Mouse (Mus musculus): ENCODE measurements at regions not wholly inside any gene's neighbourhood (a gene's known extent, or its start where the extent isn't known, plus 50 kb on each side); places are given as distances from the start of the nearest gene placed in this dataset.

- no peak overlapping the region for H3K4me3 ChIP-seq (ENCODE audit: low read depth, low read length)
- H3K4me1 ChIP-seq (replicated peaks; ENCODE audit: control insufficient read depth, insufficient read depth, low read length), result no peaks in the 10 kb centered on the region
- no peak overlapping the region for H3K27ac ChIP-seq (ENCODE audit: low read depth, low read length)
- WGBS, result 38% methylated on average over 10 of the region's 10 CpGs
- no peak overlapping the region for H3K4me2 ChIP-seq (replicated peaks; ENCODE audit: low read depth, low read length)
- DNase-seq (ENCODE audit: low spot score), result peak; percentile 89
- no peak overlapping the region for H3K9ac ChIP-seq (ENCODE audit: low read depth, low read length)
- H3K27me3 ChIP-seq (ENCODE audit: control insufficient read depth, insufficient read depth, low read length), result no peaks in the 10 kb centered on the region
- H3K36me3 ChIP-seq (ENCODE audit: control insufficient read depth, insufficient read depth, low read length), result no peaks in the 10 kb centered on the region
- peak; percentile 38; the same call in 1 of the 2 replicates for ATAC-seq (ENCODE audit: low FRiP score)
- H3K9me3 ChIP-seq (ENCODE audit: control insufficient read depth, low read length), result no peaks in the 10 kb centered on the region
These were observed 291.6 kb upstream of the Rnf219 start for GRCm38 (mm10) chr14:104813977-104814584.

DNA sequence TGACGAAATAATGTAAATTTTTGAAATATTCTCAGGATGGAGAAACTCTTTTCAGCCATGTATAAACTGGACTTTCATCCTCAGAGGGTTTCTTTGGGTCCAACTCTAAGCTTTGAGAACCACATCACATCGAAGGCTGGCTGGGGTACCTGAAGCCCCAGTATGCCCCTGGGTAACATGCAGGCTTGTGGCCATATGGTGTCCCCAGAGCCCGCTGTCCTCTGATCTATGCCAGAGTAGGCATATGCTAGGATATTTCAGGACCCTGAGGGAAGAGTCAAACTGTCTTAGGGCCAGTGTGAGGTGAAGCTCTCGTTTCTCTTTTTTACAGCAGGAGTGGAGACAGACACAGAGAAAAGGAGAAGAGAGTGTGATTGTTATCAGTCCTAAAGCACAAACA, 289.6 kb upstream of the Rnf219 start:
- no peak overlapping the region for H3K4me3 ChIP-seq (ENCODE audit: low read depth, low read length)
- no peak overlapping the region for H3K4me2 ChIP-seq (replicated peaks; ENCODE audit: low read depth, low read length)
- DNase-seq (ENCODE audit: low spot score), result no peak
- no peak overlapping the region for H3K27ac ChIP-seq (ENCODE audit: low read depth, low read length)
- H3K9ac ChIP-seq (ENCODE audit: low read depth, low read length), result no peak overlapping the region
- no peaks in the 10 kb centered on the region for H3K4me1 ChIP-seq (replicated peaks; ENCODE audit: control insufficient read depth, insufficient read depth, low read length)
- 74% methylated on average over 4 of the region's 4 CpGs for WGBS
- no peaks in the 10 kb centered on the region for H3K27me3 ChIP-seq (ENCODE audit: control insufficient read depth, insufficient read depth, low read length)
- no peak for ATAC-seq (ENCODE audit: low FRiP score)
- no peaks in the 10 kb centered on the region for H3K9me3 ChIP-seq (ENCODE audit: control insufficient read depth, low read length)
- no peaks in the 10 kb centered on the region for H3K36me3 ChIP-seq (ENCODE audit: control insufficient read depth, insufficient read depth, low read length)

DNA sequence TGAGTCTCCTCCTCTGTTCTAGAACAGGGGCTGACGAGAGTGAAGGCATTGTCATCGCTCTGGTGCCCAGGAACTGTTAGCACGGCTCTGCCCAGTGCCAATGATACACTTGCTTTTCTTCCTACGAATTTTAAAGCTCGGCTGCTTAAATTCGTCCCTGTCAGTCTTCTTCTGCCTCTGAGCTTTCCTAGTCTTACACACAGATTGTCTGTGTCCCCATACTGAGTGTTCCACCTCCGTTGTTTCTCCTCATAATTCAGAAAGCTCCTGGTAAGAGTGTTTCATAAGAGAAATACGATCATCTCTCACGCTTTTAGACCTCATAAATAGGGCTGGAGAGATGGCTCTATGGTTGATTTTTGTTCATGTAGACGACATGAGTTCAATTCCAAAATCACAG, 282.9 kb upstream of the Rnf219 start:
- H3K9me3 ChIP-seq (ENCODE audit: control insufficient read depth, low read length), result no peaks in the 10 kb centered on the region
- H3K4me1 ChIP-seq (replicated peaks; ENCODE audit: control insufficient read depth, insufficient read depth, low read length), result no peaks in the 10 kb centered on the region
- H3K27me3 ChIP-seq (ENCODE audit: control insufficient read depth, insufficient read depth, low read length), result no peaks in the 10 kb centered on the region
- no peaks in the 10 kb centered on the region for H3K36me3 ChIP-seq (ENCODE audit: control insufficient read depth, insufficient read depth, low read length)
- no peak overlapping the region for H3K4me2 ChIP-seq (replicated peaks; ENCODE audit: low read depth, low read length)
- no peak overlapping the region for H3K27ac ChIP-seq (ENCODE audit: low read depth, low read length)
- H3K9ac ChIP-seq (ENCODE audit: low read depth, low read length), result no peak overlapping the region
- 91% methylated on average over 10 of the region's 10 CpGs for WGBS
- DNase-seq (ENCODE audit: low spot score), result no peak
- no peak for ATAC-seq (ENCODE audit: low FRiP score)
- H3K4me3 ChIP-seq (ENCODE audit: low read depth, low read length), result no peak overlapping the region

DNA sequence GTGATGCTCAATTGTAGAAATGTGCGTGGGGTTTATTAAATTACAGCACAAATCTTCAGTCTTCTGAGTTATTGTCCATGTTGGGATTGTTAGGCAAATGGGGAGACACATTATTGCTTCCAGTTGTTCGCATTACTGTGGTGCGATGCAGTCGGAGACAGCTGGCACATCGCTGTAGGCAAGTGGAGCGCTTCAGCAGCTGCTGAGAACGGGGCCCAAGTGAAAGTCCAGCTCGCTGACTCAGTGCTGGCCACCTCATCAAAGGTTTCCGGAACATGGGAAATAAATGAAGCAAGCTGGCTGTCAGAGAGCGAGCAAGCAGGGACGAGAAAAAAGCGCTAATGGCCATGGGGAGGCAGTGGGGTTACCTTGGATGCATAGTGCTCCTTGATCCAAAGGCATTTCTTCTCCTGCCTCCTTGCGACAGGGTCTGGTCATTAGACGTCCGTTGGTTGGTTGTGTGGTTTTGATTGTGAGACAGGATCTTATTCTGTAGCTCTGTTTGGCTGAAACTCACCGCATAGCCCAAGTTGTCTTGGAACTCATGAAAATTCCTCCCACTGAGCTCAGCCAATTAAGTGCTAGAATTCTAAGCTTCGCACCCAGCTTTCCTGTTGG, 274.0 kb upstream of the Rnf219 start:
- no peaks in the 10 kb centered on the region for H3K27me3 ChIP-seq (ENCODE audit: control insufficient read depth, insufficient read depth, low read length)
- H3K9me3 ChIP-seq (ENCODE audit: control insufficient read depth, low read length), result no peaks in the 10 kb centered on the region
- H3K4me1 ChIP-seq (replicated peaks; ENCODE audit: control insufficient read depth, insufficient read depth, low read length), result no peaks in the 10 kb centered on the region
- ATAC-seq (ENCODE audit: low FRiP score) (no peak), DNase-seq (ENCODE audit: low spot score) (no peak)
- 80% methylated on average over 17 of the region's 17 CpGs for WGBS
- no peak overlapping the region for H3K9ac ChIP-seq (ENCODE audit: low read depth, low read length)
- no peaks in the 10 kb centered on the region for H3K36me3 ChIP-seq (ENCODE audit: control insufficient read depth, insufficient read depth, low read length)
- H3K4me3 ChIP-seq (ENCODE audit: low read depth, low read length), result no peak overlapping the region
- no peak overlapping the region for H3K27ac ChIP-seq (ENCODE audit: low read depth, low read length)
- H3K4me2 ChIP-seq (replicated peaks; ENCODE audit: low read depth, low read length), result no peak overlapping the region

DNA sequence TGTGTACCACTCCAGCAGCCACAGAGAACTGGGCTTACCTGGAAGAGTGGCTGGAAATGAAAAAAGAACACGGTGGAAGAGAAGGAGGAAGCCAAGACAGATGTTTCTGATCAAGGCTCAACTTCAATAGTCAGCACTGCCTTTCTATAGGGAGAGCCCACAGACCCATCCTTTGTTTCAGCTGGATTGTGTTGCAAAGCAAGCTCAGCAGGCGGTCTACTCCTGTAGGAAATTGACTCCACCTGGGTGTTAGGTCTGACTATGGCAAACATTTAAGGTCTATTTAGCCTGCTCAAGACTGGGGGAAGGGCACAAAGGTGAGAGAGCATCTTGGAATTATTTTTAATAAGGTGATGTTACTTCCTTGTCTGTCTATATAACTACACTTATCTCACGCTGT, 266.9 kb upstream of the Rnf219 start:
- Histone ChIP-seq H3K9me3 (ENCODE audit: control insufficient read depth, low read length) (no peaks in the 10 kb centered on the region), H3K27ac (ENCODE audit: low read depth, low read length) (no peak overlapping the region), H3K9ac (ENCODE audit: low read depth, low read length) (no peak overlapping the region), H3K36me3 (ENCODE audit: control insufficient read depth, insufficient read depth, low read length) (no peaks in the 10 kb centered on the region), H3K4me3 (ENCODE audit: low read depth, low read length) (no peak overlapping the region), H3K4me2 (replicated peaks; ENCODE audit: low read depth, low read length) (no peak overlapping the region), H3K4me1 (replicated peaks; ENCODE audit: control insufficient read depth, insufficient read depth, low read length) (no peaks in the 10 kb centered on the region), H3K27me3 (ENCODE audit: control insufficient read depth, insufficient read depth, low read length) (no peaks in the 10 kb centered on the region)
- ATAC-seq (ENCODE audit: low FRiP score) (no peak), DNase-seq (ENCODE audit: low spot score) (peak; percentile 18)
- 33% methylated on average over 3 of the region's 3 CpGs for WGBS

DNA sequence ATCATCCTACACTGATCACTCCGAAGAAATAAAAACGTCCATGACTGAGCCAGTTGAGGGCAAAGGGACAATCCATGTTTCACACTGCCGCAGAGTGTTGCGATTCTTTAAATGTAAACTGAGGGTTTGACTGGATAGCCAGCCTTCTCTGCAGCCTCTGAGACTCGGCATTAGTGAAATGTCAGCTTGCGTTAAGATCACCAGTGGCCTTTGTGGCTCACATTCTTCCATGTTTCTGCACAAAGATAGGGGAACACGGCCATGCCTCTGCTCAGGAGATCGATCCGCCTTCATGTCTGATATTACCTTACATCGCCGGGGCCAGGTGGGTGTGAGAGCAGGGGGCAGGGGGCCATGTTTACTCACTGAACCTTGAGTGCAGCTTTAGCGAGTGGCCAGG, 262.6 kb upstream of the Rnf219 start:
- no peak for DNase-seq (ENCODE audit: low spot score)

DNA sequence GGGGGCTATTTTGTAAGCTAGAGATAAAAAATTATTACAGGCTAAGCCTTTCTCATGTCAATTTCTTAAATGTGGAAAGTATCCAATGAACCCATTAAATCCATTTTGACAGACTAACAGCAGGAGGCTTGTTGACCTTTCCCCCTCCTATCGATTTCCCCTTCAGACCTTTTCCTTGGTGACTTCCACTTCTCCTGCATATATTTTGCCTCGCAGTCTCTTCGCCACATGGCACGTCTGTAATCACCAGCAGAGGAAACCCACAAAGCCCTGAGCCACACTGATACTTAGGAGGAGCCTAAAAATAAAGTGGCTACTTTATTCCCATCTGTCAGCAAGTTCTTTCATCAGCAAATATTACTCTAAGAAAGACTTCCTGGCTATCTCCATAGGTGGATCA, 247.5 kb upstream of the Rnf219 start:
- H3K4me1 ChIP-seq (replicated peaks; ENCODE audit: control insufficient read depth, insufficient read depth, low read length), result no peaks in the 10 kb centered on the region
- ATAC-seq (ENCODE audit: low FRiP score), result no peak
- no peak overlapping the region for H3K4me3 ChIP-seq (ENCODE audit: low read depth, low read length)
- no peaks in the 10 kb centered on the region for H3K9me3 ChIP-seq (ENCODE audit: control insufficient read depth, low read length)
- no peak overlapping the region for H3K9ac ChIP-seq (ENCODE audit: low read depth, low read length)
- H3K27me3 ChIP-seq (ENCODE audit: control insufficient read depth, insufficient read depth, low read length), result no peaks in the 10 kb centered on the region
- WGBS, result 54% methylated on average over 4 of the region's 4 CpGs
- DNase-seq (ENCODE audit: low spot score), result peak; percentile 31
- H3K36me3 ChIP-seq (ENCODE audit: control insufficient read depth, insufficient read depth, low read length), result no peaks in the 10 kb centered on the region
- H3K27ac ChIP-seq (ENCODE audit: low read depth, low read length), result no peak overlapping the region
- no peak overlapping the region for H3K4me2 ChIP-seq (replicated peaks; ENCODE audit: low read depth, low read length)

More for the DNA sequence above, 262.6 kb upstream of the Rnf219 start:
- H3K27me3 ChIP-seq (ENCODE audit: control insufficient read depth, insufficient read depth, low read length), result no peaks in the 10 kb centered on the region
- WGBS, result 76% methylated on average over 12 of the region's 12 CpGs
- H3K9ac ChIP-seq (ENCODE audit: low read depth, low read length), result no peak overlapping the region
- no peak overlapping the region for H3K27ac ChIP-seq (ENCODE audit: low read depth, low read length)
- H3K9me3 ChIP-seq (ENCODE audit: control insufficient read depth, low read length), result no peaks in the 10 kb centered on the region
- H3K36me3 ChIP-seq (ENCODE audit: control insufficient read depth, insufficient read depth, low read length), result no peaks in the 10 kb centered on the region
- no peaks in the 10 kb centered on the region for H3K4me1 ChIP-seq (replicated peaks; ENCODE audit: control insufficient read depth, insufficient read depth, low read length)
- H3K4me3 ChIP-seq (ENCODE audit: low read depth, low read length), result no peak overlapping the region
- ATAC-seq (ENCODE audit: low FRiP score), result no peak
- H3K4me2 ChIP-seq (replicated peaks; ENCODE audit: low read depth, low read length), result no peak overlapping the region

- 75% methylated on average over 3 of the region's 3 CpGs for WGBS
- no peak for DNase-seq (ENCODE audit: low spot score)
- H3K4me2 ChIP-seq (replicated peaks; ENCODE audit: low read depth, low read length), result no peak overlapping the region
- H3K9ac ChIP-seq (ENCODE audit: low read depth, low read length), result no peak overlapping the region
- no peaks in the 10 kb centered on the region for H3K9me3 ChIP-seq (ENCODE audit: control insufficient read depth, low read length)
- no peak overlapping the region for H3K4me3 ChIP-seq (ENCODE audit: low read depth, low read length)
- H3K27ac ChIP-seq (ENCODE audit: low read depth, low read length), result no peak overlapping the region
- H3K36me3 ChIP-seq (ENCODE audit: control insufficient read depth, insufficient read depth, low read length), result no peaks in the 10 kb centered on the region
- H3K4me1 ChIP-seq (replicated peaks; ENCODE audit: control insufficient read depth, insufficient read depth, low read length), result no peaks in the 10 kb centered on the region
- ATAC-seq (ENCODE audit: low FRiP score), result no peak
- H3K27me3 ChIP-seq (ENCODE audit: control insufficient read depth, insufficient read depth, low read length), result no peaks in the 10 kb centered on the region
These were observed 211.8 kb upstream of the Rnf219 start for GRCm38 (mm10) chr14:104734213-104734612.

GRCm38 (mm10) chr14:104732036-104732435, 209.6 kb upstream of the Rnf219 start:
- no peak for DNase-seq (ENCODE audit: low spot score)
- H3K36me3 ChIP-seq (ENCODE audit: control insufficient read depth, insufficient read depth, low read length), result no peaks in the 10 kb centered on the region
- H3K9me3 ChIP-seq (ENCODE audit: control insufficient read depth, low read length), result no peaks in the 10 kb centered on the region
- 13% methylated on average over 1 of the region's 1 CpGs for WGBS
- no peak overlapping the region for H3K9ac ChIP-seq (ENCODE audit: low read depth, low read length)
- H3K4me3 ChIP-seq (ENCODE audit: low read depth, low read length), result no peak overlapping the region
- H3K4me2 ChIP-seq (replicated peaks; ENCODE audit: low read depth, low read length), result no peak overlapping the region
- no peaks in the 10 kb centered on the region for H3K4me1 ChIP-seq (replicated peaks; ENCODE audit: control insufficient read depth, insufficient read depth, low read length)
- ATAC-seq (ENCODE audit: low FRiP score), result no peak
- H3K27ac ChIP-seq (ENCODE audit: low read depth, low read length), result no peak overlapping the region
- H3K27me3 ChIP-seq (ENCODE audit: control insufficient read depth, insufficient read depth, low read length), result no peaks in the 10 kb centered on the region
